Mouse (Mus musculus) skeletal muscle tissue, adult 2 months (tissue): ENCODE data around the gene Mrgprb5.
A peak's percentile ranks its signal among the peaks of the same experiment; 100 is the strongest.
"Not testable (repeated sequence)": the region's sequence is repeated elsewhere in the genome, so short reads cannot be mapped to it uniquely, and the experiment has no call there.

ENCODE experiments used
- DNase-seq: peaks from one replicate; pipeline ENCODE4 v3.0.0-alpha.2; 2012; ENCODE audit warnings: low read depth, low spot score

Mrgprb5 gene

GRCm38 (mm10) chr7:48168919-48169318 lies at the start of gene Mrgprb5:
Gene Mrgprb5, minus strand, starts transcription at chr7:48169019.
- no peak for DNase-seq

GRCm38 (mm10) chr7:48199188-48199587 lies 30.4 kb upstream of the Mrgprb5 start, which contains the start of gene Mrgprb4:
Gene Mrgprb4, minus strand, starts transcription at chr7:48199288.
- no peak for DNase-seq

- no peak for DNase-seq
Observed at GRCm38 (mm10) chr7:48167471-48167870, 1.3 kb downstream of the Mrgprb5 start.

GRCm38 (mm10) chr7:48138248-48138702 lies 30.5 kb downstream of the Mrgprb5 start:
- DNase-seq, result peak; percentile 15

GRCm38 (mm10) chr7:48137216-48138077 lies 31.4 kb downstream of the Mrgprb5 start:
- peak; percentile 34 for DNase-seq

GRCm38 (mm10) chr7:48132674-48133073 lies 36.1 kb downstream of the Mrgprb5 start:
- no peak for DNase-seq

- DNase-seq, result not testable (repeated sequence)
Observed at GRCm38 (mm10) chr7:48132247-48132646, 36.6 kb downstream of the Mrgprb5 start.

- DNase-seq, result not testable (repeated sequence)
Observed at GRCm38 (mm10) chr7:48131820-48132219, 37.0 kb downstream of the Mrgprb5 start.

- DNase-seq, result no peak
Observed at GRCm38 (mm10) chr7:48123806-48124205, 45.0 kb downstream of the Mrgprb5 start.
